Mouse (Mus musculus) heart, adult 8-10 months (tissue): ENCODE measurements around the gene Epha3. TPM values are rescaled to one million over a fixed set of nuclear protein-coding genes. Genes with fewer than 3 reads are reported as not detected.

ENCODE experiments used
- DNase-seq: peaks from one replicate; pipeline ENCODE4 v3.0.0; 2022; ENCODE audit warnings: low spot score
- total RNA-seq, 4 experiments: library from RNA; stranded (reverse); gene quantifications; 2 replicates each; pipeline ENCODE4 v1.2.4; 2022

Epha3 gene
- total RNA-seq, 4 experiments from 2014 or later: 0.20 to 0.73 (median 0.53) TPM

DNA sequence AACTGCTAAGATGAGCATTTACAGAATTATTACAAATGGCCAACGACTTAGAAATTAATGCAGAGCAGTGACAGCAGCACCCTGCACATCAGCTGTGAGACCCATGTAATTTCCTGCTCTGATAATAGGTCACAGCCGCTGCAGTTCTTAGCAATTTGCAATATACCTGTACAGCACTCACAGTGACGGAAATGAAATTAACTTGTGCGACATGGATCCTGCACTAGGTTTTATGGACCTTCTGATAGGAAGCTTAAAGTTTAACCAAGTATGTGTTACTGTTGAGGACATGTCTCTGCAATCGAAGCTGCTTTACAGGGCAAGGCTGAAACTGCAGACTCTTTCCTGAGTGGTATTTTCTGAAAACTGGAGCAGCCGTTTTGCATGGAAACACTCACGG lies 80.4 kb downstream of the Epha3 start:
- no peak for DNase-seq

- DNase-seq: no peak
Observed at GRCm38 (mm10) chr16:63782101-63782500, 81.9 kb downstream of the Epha3 start.

DNA sequence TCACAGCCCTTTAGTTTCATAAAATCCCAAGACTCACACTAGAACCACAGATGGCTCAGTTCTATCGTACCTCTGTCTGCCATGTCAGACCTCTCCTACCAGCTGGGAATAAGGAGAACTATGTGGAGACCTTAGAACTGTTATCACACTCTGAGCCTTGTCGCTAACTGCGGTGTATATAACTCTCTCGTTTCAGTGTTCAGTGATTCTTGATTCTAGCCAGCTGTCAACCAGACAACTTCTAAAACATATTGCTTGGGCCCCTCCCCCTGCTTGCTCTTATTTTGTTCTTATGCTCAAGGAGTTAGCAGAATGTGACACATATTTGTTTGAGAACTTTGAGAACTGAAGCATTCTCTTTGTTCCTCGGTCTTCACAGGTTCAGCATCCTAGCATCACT lies 83.8 kb downstream of the Epha3 start:
- DNase-seq: no peak

DNA sequence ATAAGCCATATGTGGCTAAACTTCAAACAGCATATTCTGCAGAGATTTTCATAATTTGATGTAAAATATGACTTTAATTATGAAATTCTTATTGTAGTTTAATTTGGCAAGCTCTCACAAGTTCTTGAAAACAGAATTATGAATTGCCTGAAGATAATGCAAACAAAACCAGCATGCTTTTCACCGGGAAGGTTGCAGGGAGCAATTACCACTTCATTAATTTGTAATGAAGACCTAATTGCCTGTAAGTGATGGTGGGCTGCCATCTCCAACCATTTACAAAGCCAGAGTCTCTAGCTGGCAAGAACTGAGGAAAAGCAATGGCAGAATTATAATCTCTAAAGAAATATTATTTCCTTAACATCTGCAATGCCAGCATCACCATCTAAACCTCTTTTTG lies 86.2 kb downstream of the Epha3 start:
- no peak for DNase-seq

DNA sequence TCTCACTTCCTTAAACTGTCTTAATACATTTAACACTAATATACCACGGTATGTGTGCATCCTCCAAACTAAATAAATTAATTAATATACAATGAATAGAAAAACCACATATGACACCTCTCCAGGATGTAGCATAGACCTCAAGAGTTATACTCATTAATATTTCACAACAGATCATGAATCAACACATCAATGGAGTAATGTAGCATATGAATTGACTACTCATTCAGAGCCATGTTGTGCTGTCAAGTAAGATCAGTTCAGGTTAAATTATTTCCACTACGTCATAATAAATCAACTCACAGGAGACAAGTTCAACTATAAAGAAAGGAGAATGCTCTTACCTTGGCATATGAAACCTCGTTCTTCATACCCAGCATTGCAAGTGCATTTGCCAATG lies 91.4 kb downstream of the Epha3 start:
- DNase-seq: no peak

DNA sequence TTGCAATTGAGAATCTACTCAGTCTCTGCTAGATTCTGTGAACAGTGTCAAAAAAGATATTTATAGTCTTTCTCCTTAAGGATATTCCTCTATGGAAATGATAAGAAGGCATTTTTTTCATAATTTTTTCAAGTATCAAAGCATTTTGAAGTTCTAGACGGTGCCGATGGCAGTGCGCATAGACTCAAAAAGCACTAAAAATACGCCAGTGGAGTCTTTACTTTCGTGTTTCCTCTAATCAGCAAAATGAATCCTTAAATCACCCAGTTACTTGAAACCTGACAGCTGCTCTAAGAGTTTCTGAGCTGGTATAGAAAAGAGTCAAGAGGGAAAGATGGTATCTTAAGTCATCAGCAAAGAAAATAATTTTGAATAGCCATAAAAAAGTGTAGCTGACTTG lies 96.4 kb downstream of the Epha3 start:
- no peak for DNase-seq

- no peak for DNase-seq
Observed at GRCm38 (mm10) chr16:63761177-63761576, 102.8 kb downstream of the Epha3 start.

DNA sequence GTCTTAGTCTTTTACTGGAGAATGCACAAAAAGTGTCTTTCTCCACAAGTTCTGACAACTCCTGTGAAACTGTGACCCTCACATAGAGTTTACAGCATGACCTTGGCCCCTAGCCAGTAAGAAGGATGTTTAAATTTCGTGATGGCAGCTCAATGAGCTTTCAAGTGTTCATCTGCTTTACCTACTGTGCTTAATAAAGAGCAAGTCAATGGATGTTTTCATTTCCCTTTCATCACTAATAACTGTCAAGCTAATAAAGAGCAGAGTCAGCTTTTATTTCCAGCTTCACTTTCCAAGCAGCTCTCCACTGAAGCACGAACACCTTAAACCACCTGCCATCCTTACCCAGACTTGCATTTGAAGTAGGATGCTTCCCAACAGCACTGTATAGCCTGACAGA lies 103.9 kb downstream of the Epha3 start:
- DNase-seq: no peak

DNA sequence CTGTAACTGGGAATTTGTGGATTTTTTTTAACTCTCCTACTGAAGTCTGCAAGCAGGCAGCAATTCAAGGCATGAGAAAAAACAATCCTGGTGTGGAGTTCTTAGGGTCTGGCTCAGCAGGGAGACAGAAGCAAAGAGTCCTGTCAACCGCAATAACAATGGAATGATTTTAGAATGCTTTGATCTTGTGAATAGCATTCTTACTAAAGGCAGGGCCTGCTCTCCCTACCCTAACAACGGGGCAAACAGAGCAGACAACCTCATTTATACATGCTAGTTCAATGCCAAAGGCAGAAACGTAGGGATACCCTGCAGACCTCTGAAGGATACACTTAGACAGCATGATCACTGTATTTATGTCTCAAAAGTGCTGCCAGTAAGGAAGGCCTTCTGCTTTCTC lies 110.9 kb downstream of the Epha3 start:
- DNase-seq: no peak

DNA sequence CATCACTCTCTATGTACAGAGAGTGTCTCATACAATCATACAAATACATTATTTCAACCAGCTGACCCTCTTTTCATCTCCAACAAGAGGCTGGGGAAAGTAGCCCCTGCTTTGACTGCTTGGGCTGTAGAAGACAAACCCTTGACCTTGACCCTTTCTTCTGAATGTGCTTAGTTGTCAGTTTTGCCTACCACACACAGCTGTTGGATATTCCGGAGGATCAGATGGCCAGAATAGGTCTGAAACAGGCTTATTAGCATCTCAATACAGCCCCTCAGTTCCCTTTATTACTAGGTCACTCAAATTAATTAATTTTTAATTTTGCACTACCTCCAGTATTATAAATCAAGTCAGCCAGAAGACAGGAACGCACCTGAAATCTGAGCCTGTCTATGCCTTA lies 116.2 kb downstream of the Epha3 start:
- DNase-seq: no peak

DNA sequence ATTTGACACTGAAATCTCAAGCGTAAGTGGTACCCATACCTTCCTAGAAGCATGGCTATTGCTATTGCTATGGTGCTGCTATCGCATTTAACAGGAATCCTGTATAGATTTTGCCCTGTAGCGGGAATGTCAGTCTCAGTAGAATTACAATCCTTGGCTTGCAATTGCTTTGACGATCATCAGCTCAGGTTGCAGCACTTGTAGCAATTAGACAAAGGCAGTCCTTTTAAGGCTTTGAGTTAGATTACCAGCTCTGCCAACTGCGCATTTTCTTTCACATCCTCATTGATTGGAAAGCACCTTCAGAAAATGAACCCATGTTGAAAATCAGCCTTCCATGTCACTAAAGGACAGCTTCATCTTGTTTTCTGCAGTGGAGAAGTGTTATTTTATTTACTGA lies 118.5 kb downstream of the Epha3 start:
- DNase-seq: no peak

GRCm38 (mm10) chr16:63743208-63743854 lies 120.6 kb downstream of the Epha3 start:
- DNase-seq: no peak

- no peak for DNase-seq
Observed at GRCm38 (mm10) chr16:63719235-63719634, 144.7 kb downstream of the Epha3 start.

DNA sequence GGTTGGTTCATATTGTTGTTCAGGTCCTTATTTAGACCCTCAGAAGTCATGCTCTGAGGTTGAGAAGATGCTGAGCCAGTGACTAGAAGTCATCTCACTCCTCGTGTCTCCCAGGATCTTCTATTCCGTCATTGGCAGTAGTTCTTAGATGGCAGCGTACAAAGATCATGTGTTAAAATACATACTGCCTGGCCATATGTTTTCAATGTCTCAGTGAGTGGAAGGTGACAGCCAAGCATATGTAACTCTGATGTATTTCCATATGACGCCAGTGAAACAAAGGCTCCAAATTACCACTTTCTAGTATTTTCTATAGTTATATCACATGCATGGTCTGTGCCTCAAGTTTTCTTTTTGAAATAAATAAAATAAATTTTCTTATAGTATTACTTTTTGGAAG lies 146.7 kb downstream of the Epha3 start:
- no peak for DNase-seq

- DNase-seq: no peak
Observed at GRCm38 (mm10) chr16:63706912-63707868, 156.8 kb downstream of the Epha3 start.

- peak; percentile 15 for DNase-seq
Observed at GRCm38 (mm10) chr16:63689371-63689770, 174.6 kb downstream of the Epha3 start.

DNA sequence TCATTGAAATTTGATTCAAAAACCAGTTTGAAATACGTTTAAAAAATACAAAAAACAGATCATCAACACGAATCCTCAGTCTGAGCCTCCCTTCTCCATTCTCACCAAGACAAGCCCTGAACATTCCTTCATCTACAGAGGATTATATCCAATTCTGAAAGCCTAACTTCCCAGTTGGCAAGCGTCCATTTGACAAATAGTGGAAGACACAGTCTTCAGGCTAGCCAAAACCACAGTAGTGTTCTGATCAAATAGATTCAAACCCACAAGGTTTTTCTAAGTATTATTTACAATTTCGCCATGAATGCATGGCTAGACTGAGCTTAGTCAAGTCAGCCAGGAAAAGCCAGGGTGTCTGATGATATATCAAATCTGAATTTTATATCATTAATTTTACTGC lies 179.8 kb downstream of the Epha3 start:
- no peak for DNase-seq

- no peak for DNase-seq
Observed at GRCm38 (mm10) chr16:63674426-63674825, 189.5 kb downstream of the Epha3 start.

- DNase-seq: peak; percentile 3
Observed at GRCm38 (mm10) chr16:63673236-63673840, 190.6 kb downstream of the Epha3 start.

DNA sequence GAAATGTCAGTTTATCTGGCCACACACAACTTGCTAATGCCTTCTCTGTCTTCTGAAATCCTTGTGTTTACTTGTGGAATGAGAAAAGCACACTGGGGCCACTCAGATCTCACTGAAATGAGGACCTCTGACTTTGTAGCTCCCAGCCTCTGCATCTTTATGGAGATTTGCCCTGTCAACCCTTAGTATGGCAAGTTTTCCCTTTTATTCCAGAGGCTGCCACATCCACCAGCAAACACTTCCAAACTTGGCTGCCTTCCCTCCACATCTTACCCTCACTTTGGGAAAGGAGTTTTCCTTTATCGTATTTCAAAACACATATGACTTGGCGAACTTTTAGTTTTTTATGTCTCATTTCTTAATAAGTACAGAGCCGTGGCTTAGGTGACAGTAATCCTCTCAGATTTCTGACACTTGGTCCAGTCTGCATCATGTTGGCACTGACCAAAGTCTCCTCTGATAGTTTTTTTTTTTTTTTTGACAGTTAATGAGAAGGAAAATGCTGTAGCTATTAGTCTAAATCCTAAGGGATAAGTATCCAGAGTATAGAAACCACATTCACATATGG lies 198.0 kb downstream of the Epha3 start:
- no peak for DNase-seq

GRCm38 (mm10) chr16:63658302-63658974 lies 205.5 kb downstream of the Epha3 start:
- no peak for DNase-seq

DNA sequence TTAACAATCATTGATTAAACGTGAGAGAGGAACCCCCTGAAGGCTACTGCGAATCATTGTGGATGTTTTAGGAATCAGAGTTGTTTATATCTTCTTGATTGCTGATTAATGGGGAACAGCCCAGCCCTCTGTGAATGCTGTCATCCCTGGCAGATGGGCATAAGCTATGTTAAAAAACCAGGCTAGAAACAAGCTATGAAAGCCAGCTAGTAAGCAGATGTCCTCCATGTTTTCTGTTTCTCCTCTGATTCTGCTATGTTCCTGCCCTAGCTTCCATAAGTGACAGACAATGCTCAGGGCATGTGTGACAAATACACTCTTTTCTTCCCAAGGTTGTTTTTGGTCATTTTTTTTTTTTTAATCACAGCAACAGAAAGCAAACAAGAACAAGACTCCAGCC lies 206.2 kb downstream of the Epha3 start:
- DNase-seq: no peak
